Mouse (Mus musculus): Measurements from ENCODE around the gene Ahnak. TPM values are rescaled to one million over a fixed set of nuclear protein-coding genes. Genes with fewer than 3 reads are reported as not detected.

Ahnak gene
- polyA plus RNA-seq, 1 experiment from 2014 or later = 14.0 TPM

DNA sequence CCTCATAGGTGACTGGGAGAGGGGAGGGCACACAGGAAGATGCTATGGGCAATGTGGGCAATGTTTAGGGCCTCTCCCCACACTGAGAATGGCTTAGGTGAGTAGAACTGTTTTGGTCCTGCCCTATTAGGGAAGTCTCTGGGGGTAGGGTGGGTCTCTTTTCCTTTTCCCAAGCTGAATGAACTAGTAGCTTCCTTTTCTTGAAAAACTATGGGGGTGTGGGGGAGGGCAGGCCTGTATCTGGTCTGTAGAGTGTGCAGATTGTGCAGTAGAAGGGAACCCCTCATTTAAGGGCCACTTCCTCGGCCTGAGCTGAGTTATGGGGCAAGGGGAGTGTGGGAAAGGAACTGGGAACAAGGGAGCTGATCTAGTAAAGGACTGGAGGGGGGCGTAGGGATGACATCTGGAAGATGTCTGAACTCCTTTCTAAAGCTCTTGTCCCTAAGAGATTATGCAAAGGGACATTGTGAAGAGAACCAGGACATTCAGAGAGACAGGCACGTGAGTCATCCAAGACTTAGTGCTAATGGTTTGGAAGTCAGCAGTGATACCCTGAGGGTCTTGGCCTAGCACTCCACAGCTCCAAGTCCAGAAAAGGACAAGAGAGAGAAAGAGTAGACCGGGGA, 2.3 kb downstream of the Ahnak start:
- H3K9me3 ChIP-seq (ENCODE audit: low read length) = no peaks in the 10 kb centered on the region
- H3K4me1 ChIP-seq (ENCODE audit: insufficient read depth, low read length) = peaks cover 46% of the 10 kb centered on the region
- peak overlapping the region; percentile 91 for H3K27ac ChIP-seq (ENCODE audit: low read length)
- no peaks in the 10 kb centered on the region for H3K36me3 ChIP-seq (ENCODE audit: insufficient read depth, low read length)
- ATAC-seq (ENCODE audit: low FRiP score, low TSS enrichment) = no peak
- H3K4me3 ChIP-seq (ENCODE audit: low read length) = peak overlapping the region; percentile 73
- 66% methylated on average over 4 of the region's 4 CpGs for WGBS
- H3K4me2 ChIP-seq (replicated peaks; ENCODE audit: low read depth, low read length) = peak overlapping the region; percentile 89
- H3K27me3 ChIP-seq (ENCODE audit: insufficient read depth, low read length) = peaks cover 6% of the 10 kb centered on the region; the same call in 1 of the 2 replicates
- peak overlapping the region; percentile 82 for H3K9ac ChIP-seq (replicated peaks; ENCODE audit: low read length)

DNA sequence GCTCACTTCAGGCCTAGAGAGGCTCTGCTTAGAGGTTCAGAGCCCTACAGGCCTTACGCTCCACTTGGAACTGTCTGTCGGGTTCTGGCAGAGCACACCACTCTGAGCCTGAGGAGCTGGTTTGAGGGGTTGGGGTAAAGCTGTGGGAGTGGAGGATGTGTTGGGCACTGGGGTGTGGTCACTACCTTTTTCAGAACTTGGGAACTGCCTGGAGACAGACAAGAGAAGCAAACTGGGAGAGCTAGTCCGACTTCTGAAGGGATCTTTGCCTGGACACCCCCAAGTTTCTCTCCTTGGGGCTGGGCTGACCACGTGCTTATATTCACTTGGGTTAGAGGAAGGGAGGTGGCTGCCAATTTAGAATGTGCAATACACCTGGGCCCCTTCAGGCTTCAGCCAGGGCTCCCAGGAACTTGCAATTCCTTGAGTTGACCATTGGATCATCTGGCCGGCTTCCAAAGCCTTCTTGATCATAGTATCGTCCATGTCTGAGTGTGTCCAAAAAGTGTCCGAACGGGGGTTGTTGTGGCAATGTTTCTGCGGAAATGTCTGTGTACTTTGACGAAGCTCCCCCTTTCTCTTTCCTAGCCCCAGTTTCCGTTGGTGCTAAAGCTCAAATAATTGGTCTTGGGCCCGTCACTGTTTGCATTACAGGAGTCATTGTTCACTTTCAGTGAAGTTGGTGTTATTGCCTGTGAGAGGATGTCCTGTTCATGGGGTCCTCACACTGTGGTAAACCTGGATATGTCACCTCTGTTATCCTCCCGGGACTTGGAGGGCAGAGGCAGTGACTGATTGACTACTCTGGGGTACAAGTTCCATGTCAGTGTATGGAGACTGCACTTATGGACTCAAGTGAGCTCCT, 3.0 kb downstream of the Ahnak start:
- no peak for ATAC-seq (ENCODE audit: low FRiP score, low TSS enrichment)
- Histone ChIP-seq H3K36me3 (ENCODE audit: insufficient read depth, low read length) (no peaks in the 10 kb centered on the region), H3K9ac (replicated peaks; ENCODE audit: low read length) (peak overlapping the region; percentile 82), H3K27me3 (ENCODE audit: insufficient read depth, low read length) (peaks cover 6% of the 10 kb centered on the region; the same call in 1 of the 2 replicates), H3K9me3 (ENCODE audit: low read length) (no peaks in the 10 kb centered on the region), H3K4me2 (replicated peaks; ENCODE audit: low read depth, low read length) (peak overlapping the region; percentile 89), H3K4me1 (ENCODE audit: insufficient read depth, low read length) (peaks cover 49% of the 10 kb centered on the region), H3K4me3 (ENCODE audit: low read length) (peak overlapping the region; percentile 73; the same call in 1 of the 2 replicates), H3K27ac (ENCODE audit: low read length) (peak overlapping the region; percentile 91)
- WGBS = 71% methylated on average over 13 of the region's 13 CpGs

DNA sequence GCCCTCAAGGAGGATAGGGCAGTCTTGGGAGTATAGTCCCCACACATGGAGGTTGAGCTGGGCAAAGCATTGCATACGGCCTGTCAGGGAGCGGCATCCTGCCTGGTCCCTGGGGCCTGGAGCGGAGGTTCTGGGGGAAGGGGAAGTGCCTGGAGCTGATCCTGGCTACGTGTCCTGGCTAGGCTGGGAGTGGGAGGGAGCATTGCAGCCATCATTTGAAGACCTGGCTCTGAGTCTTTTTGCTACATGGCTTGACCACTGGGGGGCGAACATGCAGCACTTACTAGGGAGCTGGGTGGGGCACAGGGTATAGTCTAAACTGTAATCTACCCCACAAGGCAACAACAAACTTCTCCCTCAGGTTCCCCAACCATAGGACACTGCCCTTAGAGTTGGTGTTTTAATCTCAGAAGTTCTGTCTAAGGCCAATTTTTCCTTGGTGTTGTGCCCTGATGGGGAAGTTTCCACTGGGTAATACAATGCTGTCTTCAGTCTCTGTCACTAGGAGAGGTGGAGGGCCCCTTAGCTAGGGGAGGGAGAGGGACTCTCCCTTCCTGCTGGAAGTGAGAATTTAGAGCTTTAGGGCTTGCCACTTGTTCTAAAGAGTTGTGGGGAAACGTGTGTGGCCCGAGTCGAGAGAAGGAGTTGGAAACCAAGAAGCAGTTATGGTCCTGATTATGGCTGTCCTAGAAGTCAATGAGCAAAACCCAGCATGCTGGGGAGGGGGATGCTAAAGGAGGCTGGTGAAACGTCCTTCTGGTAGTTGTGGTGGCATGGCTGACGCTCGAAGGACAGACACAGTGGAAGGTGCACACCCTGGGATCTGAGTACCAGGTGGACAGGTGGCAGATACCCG, 3.9 kb downstream of the Ahnak start:
- Histone ChIP-seq H3K4me3 (ENCODE audit: low read length) (no peak overlapping the region), H3K9me3 (ENCODE audit: low read length) (no peaks in the 10 kb centered on the region), H3K9ac (replicated peaks; ENCODE audit: low read length) (peak overlapping the region; percentile 12; the same call in 1 of the 2 replicates), H3K27me3 (ENCODE audit: insufficient read depth, low read length) (peaks cover 4% of the 10 kb centered on the region; the same call in 1 of the 2 replicates), H3K4me2 (replicated peaks; ENCODE audit: low read depth, low read length) (peak overlapping the region; percentile 89), H3K4me1 (ENCODE audit: insufficient read depth, low read length) (peaks cover 55% of the 10 kb centered on the region), H3K36me3 (ENCODE audit: insufficient read depth, low read length) (no peaks in the 10 kb centered on the region), H3K27ac (ENCODE audit: low read length) (peak overlapping the region; percentile 91; the same call in 1 of the 2 replicates)
- ATAC-seq (ENCODE audit: low FRiP score, low TSS enrichment) = 0 out of 2 replicates have a peak, but pooled peaks have one; percentile 12
- 23% methylated on average over 12 of the region's 12 CpGs for WGBS

DNA sequence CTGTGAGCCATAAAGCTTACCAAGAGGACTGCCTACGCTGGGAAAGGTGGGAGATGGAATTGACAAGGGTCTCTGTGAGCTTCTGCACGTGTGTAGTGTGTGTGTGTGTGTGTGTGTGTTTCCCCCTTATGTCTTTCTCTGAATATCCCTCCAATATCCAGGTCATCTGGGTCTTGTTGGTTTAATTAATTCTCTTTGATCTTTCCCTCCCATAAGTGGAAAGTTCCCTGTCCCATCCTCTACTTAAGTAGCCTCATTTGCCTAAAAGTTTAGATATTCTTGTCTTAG, 4.5 kb downstream of the Ahnak start:
- H3K9me3 ChIP-seq (ENCODE audit: low read length) = no peaks in the 10 kb centered on the region
- ATAC-seq (ENCODE audit: low FRiP score, low TSS enrichment) = no peak
- 48% methylated on average over 2 of the region's 2 CpGs for WGBS
- H3K9ac ChIP-seq (replicated peaks; ENCODE audit: low read length) = 0 out of 2 replicates have a peak overlapping the region, but pooled peaks have one; percentile 10
- no peaks in the 10 kb centered on the region for H3K27me3 ChIP-seq (ENCODE audit: insufficient read depth, low read length)
- H3K27ac ChIP-seq (ENCODE audit: low read length) = no peak overlapping the region
- peaks cover 52% of the 10 kb centered on the region for H3K4me1 ChIP-seq (ENCODE audit: insufficient read depth, low read length)
- H3K4me2 ChIP-seq (replicated peaks; ENCODE audit: low read depth, low read length) = no peak overlapping the region
- H3K36me3 ChIP-seq (ENCODE audit: insufficient read depth, low read length) = no peaks in the 10 kb centered on the region
- H3K4me3 ChIP-seq (ENCODE audit: low read length) = no peak overlapping the region

DNA sequence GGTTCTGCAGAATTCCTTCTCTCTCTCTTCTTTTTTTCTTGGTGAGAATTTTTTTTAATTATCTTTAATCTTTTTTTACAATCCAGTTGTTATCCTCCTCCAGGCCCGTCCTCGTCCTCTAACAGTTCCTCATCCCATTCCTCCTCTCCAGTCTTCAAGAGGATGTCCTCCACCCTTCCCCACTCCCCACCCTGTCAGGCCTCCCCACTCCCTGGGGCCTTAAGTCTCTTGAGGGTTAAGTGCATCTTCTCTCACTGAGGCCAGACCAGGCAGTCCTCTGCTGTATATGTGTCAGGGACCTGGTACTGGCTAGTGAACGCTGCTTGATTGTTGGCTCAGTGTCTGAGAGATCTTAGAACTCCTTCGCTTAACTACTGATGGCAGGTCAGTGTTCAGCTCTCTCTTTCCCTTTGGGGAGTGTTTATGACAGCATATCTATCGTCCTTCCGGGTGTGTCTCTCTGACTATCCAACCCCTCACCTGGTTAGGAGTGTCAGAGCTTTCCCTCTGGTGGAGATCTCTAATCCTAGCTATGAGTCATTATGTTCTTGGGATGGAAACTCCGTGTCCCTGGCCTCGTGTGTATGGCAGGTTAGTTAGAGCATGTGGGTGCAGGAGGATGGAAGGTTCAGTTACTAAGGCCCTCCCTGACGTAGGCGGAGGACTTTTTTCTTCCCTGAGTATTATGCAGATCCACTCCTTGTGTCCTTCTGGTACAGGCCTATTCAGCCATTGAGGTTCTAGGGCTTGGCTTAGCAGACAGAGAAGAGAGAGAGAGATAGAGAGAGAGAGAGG, 5.9 kb downstream of the Ahnak start:
- no peak for ATAC-seq (ENCODE audit: low FRiP score, low TSS enrichment)
- peaks cover 55% of the 10 kb centered on the region for H3K4me1 ChIP-seq (ENCODE audit: insufficient read depth, low read length)

DNA sequence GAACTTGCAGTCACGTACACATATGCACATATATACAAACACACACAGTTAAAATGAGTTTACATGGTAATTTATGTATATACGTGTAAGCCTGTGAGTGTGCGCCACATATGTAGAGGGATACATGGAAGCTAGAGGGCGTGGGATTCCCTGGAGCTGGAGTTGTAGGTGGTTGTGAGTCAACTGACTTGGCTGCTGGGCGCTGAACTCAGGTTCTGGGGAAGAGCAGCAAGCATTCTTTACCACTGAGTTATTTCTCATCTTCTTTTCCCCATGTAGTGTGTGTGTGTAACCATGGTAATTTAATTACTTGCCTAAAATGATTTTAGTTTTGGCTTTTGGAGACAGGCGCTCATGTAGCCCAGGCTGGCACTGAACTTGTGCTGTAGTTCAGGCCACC, 7.5 kb downstream of the Ahnak start:
- no peak for ATAC-seq (ENCODE audit: low FRiP score, low TSS enrichment)
- Histone ChIP-seq H3K27ac (ENCODE audit: low read length) (no peak overlapping the region), H3K9ac (replicated peaks; ENCODE audit: low read length) (no peak overlapping the region), H3K36me3 (ENCODE audit: insufficient read depth, low read length) (peaks cover 5% of the 10 kb centered on the region; the same call in 1 of the 2 replicates), H3K9me3 (ENCODE audit: low read length) (no peaks in the 10 kb centered on the region), H3K4me2 (replicated peaks; ENCODE audit: low read depth, low read length) (no peak overlapping the region), H3K27me3 (ENCODE audit: insufficient read depth, low read length) (no peaks in the 10 kb centered on the region), H3K4me3 (ENCODE audit: low read length) (no peak overlapping the region), H3K4me1 (ENCODE audit: insufficient read depth, low read length) (peaks cover 41% of the 10 kb centered on the region)
- WGBS = 94% methylated on average over 6 of the region's 6 CpGs

More for the DNA sequence above, 5.9 kb downstream of the Ahnak start:
- Histone ChIP-seq H3K36me3 (ENCODE audit: insufficient read depth, low read length) (no peaks in the 10 kb centered on the region), H3K27ac (ENCODE audit: low read length) (no peak overlapping the region), H3K27me3 (ENCODE audit: insufficient read depth, low read length) (no peaks in the 10 kb centered on the region), H3K4me3 (ENCODE audit: low read length) (no peak overlapping the region), H3K9ac (replicated peaks; ENCODE audit: low read length) (no peak overlapping the region), H3K9me3 (ENCODE audit: low read length) (no peaks in the 10 kb centered on the region), H3K4me2 (replicated peaks; ENCODE audit: low read depth, low read length) (no peak overlapping the region)
- WGBS = 79% methylated on average over 10 of the region's 10 CpGs

DNA sequence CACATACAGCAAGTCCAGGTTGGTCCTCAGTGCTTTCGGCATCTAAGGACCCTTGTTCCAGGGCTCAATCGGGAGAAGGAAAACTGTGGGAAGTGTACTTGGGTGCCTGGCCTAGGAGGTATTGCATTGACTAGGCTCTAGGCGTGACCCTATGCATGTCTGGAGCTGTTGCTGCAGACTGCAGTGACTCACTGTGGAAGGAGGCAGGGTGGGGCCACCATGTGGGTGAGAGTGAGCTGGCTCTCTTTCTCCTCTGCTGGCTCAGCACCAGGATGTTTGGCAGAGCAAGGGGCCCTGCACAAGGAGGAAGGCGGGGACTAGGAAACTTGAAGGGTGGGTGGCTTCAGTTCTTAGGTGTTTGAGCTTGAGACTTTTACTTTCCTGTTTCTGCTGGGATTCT, 8.5 kb downstream of the Ahnak start:
- H3K4me2 ChIP-seq (replicated peaks; ENCODE audit: low read depth, low read length) = no peak overlapping the region
- ATAC-seq (ENCODE audit: low FRiP score, low TSS enrichment) = peak; percentile 92

DNA sequence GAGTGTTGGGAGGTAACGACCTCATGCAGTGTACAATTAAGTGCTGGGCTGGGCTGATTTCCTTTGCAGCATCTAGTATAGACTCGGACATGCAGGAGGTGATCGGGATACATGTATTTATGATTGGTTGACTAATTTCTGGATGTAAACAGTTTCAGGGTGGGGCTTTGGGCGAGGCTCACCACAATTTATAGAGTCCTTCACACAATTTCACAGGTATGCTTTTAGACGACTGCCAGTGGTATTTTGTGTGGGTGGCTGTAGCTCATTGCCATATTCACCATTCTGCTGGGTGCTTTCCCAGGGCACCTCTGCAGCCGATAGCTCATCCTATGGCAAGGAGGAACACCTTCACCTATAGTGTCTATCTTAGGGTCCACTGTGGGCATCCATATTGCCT, 9.5 kb downstream of the Ahnak start:
- Histone ChIP-seq H3K27me3 (ENCODE audit: insufficient read depth, low read length) (no peaks in the 10 kb centered on the region), H3K9ac (replicated peaks; ENCODE audit: low read length) (no peak overlapping the region), H3K9me3 (ENCODE audit: low read length) (no peaks in the 10 kb centered on the region), H3K4me2 (replicated peaks; ENCODE audit: low read depth, low read length) (no peak overlapping the region), H3K4me1 (ENCODE audit: insufficient read depth, low read length) (peaks cover 22% of the 10 kb centered on the region), H3K36me3 (ENCODE audit: insufficient read depth, low read length) (peaks cover 23% of the 10 kb centered on the region), H3K4me3 (ENCODE audit: low read length) (no peak overlapping the region), H3K27ac (ENCODE audit: low read length) (peak overlapping the region; percentile 64; the same call in 1 of the 2 replicates)
- 81% methylated on average over 6 of the region's 6 CpGs for WGBS
- no peak for ATAC-seq (ENCODE audit: low FRiP score, low TSS enrichment)

More for the DNA sequence above, 8.5 kb downstream of the Ahnak start:
- Histone ChIP-seq H3K9me3 (ENCODE audit: low read length) (no peaks in the 10 kb centered on the region), H3K27me3 (ENCODE audit: insufficient read depth, low read length) (no peaks in the 10 kb centered on the region), H3K36me3 (ENCODE audit: insufficient read depth, low read length) (peaks cover 14% of the 10 kb centered on the region), H3K4me1 (ENCODE audit: insufficient read depth, low read length) (peaks cover 32% of the 10 kb centered on the region), H3K27ac (ENCODE audit: low read length) (peak overlapping the region; percentile 64), H3K9ac (replicated peaks; ENCODE audit: low read length) (peak overlapping the region; percentile 29; the same call in 1 of the 2 replicates), H3K4me3 (ENCODE audit: low read length) (no peak overlapping the region)
- WGBS = 55% methylated on average over 4 of the region's 4 CpGs

DNA sequence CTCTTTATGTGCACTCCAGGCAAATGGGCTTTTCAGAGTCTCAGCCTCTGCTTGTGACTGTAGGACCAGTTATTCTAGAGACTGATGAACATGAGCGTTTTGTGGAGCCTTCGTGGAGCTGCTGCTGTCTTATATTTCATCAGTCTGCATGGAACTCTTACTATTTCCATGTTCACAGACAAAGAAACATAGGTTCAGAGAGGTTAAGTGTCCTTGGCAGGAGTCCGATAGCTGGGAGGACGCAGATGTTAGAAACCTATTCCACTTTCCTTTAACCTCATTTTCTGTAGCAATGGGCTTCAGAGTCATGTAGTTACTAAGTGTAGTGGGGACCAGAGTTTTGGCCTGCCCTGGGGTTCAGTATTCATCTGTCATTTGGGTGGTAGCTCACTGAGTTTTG, 10.1 kb downstream of the Ahnak start:
- WGBS = 63% methylated on average over 4 of the region's 4 CpGs
- ATAC-seq (ENCODE audit: low FRiP score, low TSS enrichment) = no peak
- Histone ChIP-seq H3K4me3 (ENCODE audit: low read length) (no peak overlapping the region), H3K9ac (replicated peaks; ENCODE audit: low read length) (no peak overlapping the region), H3K27me3 (ENCODE audit: insufficient read depth, low read length) (no peaks in the 10 kb centered on the region), H3K4me1 (ENCODE audit: insufficient read depth, low read length) (peaks cover 21% of the 10 kb centered on the region), H3K9me3 (ENCODE audit: low read length) (no peaks in the 10 kb centered on the region), H3K36me3 (ENCODE audit: insufficient read depth, low read length) (peaks cover 30% of the 10 kb centered on the region), H3K4me2 (replicated peaks; ENCODE audit: low read depth, low read length) (no peak overlapping the region), H3K27ac (ENCODE audit: low read length) (no peak overlapping the region)
